Mouse (Mus musculus) myocyte (in vitro differentiated cells): ENCODE measurements around the gene Ppm1n. TPM values are rescaled to one million over a fixed set of nuclear protein-coding genes. Genes with fewer than 3 reads are reported as not detected.

Experiments used
- H3K27me3 ChIP-seq: one replicate; pipeline ENCODE4 v1.6.1; 2011; ENCODE audit not compliant: control insufficient read depth, insufficient read depth, insufficient read length
- H3K36me3 ChIP-seq: one replicate; pipeline ENCODE4 v1.6.1; 2011; ENCODE audit not compliant: control insufficient read depth, insufficient read depth
- H3K4me2 ChIP-seq: one replicate; pipeline ENCODE4 v1.6.1; 2011; ENCODE audit warnings: low read depth, control low read depth
- H3K4me3 ChIP-seq: one replicate; pipeline ENCODE4 v1.5.1; 2011; ENCODE audit warnings: mild to moderate bottlenecking, control low read depth, moderate library complexity
- H3K79me2 ChIP-seq: one replicate; pipeline ENCODE4 v1.6.1; 2011; ENCODE audit not compliant: control insufficient read depth, insufficient read depth
- H3ac ChIP-seq: one replicate; pipeline ENCODE4 v1.6.1; 2011; ENCODE audit not compliant: control insufficient read depth, insufficient read length
- CEBPB ChIP-seq: IDR thresholded peaks from 2 replicates; pipeline ENCODE4 v1.6.1; 2011; ENCODE audit warnings: mild to moderate bottlenecking, moderate library complexity; ENCODE audit not compliant: poor library complexity, insufficient read depth, severe bottlenecking
- E2F4 ChIP-seq: IDR thresholded peaks from one replicate; pipeline ENCODE4 v1.6.1; 2011; ENCODE audit warnings: mild to moderate bottlenecking, control low read depth, moderate library complexity; ENCODE audit not compliant: insufficient read depth
- MAX ChIP-seq: IDR thresholded peaks from one replicate; pipeline ENCODE4 v1.6.1; 2011; ENCODE audit warnings: low read depth, mild to moderate bottlenecking, control low read depth
- MYOD1 ChIP-seq, 3 experiments: IDR thresholded peaks; one replicate each; pipeline ENCODE4 v1.6.1; 2011; ENCODE audit warnings: control low read depth in 2 of 3, low read depth in 2 of 3, mild to moderate bottlenecking in 2 of 3, moderate library complexity in 1 of 3; ENCODE audit not compliant: insufficient read length in 2 of 3, control insufficient read depth in 1 of 3
- MYOG ChIP-seq, 3 experiments: IDR thresholded peaks; one replicate each; pipeline ENCODE4 v1.6.1; 2011; ENCODE audit warnings: control low read depth in 2 of 3, low read depth in 2 of 3, mild to moderate bottlenecking in 2 of 3; ENCODE audit not compliant: insufficient read length in 2 of 3, control insufficient read depth in 1 of 3, insufficient read depth in 1 of 3
- POLR2A ChIP-seq: IDR thresholded peaks from one replicate; pipeline ENCODE4 v1.6.1; 2011; ENCODE audit warnings: low read depth, mild to moderate bottlenecking, control low read depth, moderate library complexity; ENCODE audit not compliant: insufficient read length
- POLR2AphosphoS2 ChIP-seq: IDR thresholded peaks from one replicate; pipeline ENCODE4 v1.6.1; 2011; ENCODE audit warnings: low read depth, control low read depth; ENCODE audit not compliant: insufficient read length
- REST ChIP-seq: IDR thresholded peaks from one replicate; pipeline ENCODE4 v1.6.1; 2011; ENCODE audit warnings: mild to moderate bottlenecking, control low read depth, moderate library complexity; ENCODE audit not compliant: insufficient read depth, insufficient read length
- SRF ChIP-seq: IDR thresholded peaks from one replicate; pipeline ENCODE4 v1.6.1; 2011; ENCODE audit warnings: low read depth; ENCODE audit not compliant: control insufficient read depth, insufficient read length
- TCF12 ChIP-seq: IDR thresholded peaks from one replicate; pipeline ENCODE4 v1.6.1; 2011; ENCODE audit warnings: mild to moderate bottlenecking, control low read depth; ENCODE audit not compliant: poor library complexity, insufficient read depth, severe bottlenecking
- TCF3 ChIP-seq: IDR thresholded peaks from one replicate; pipeline ENCODE4 v1.6.1; 2011; ENCODE audit warnings: low read depth, control low read depth; ENCODE audit not compliant: insufficient read length
- USF1 ChIP-seq: IDR thresholded peaks from one replicate; pipeline ENCODE4 v1.6.1; 2011; ENCODE audit warnings: low read depth, mild to moderate bottlenecking, control low read depth, moderate library complexity
- polyA plus RNA-seq: library from polyadenylated mRNA; unstranded; fragments of >200 nt; fragmentation: generic; extraction: Trizol; gene quantifications from one replicate; pipeline ENCODE4 v1.2.1, GENCODE M21; 2012; ENCODE audit warnings: missing spikeins

Gene Ppm1n
- polyA plus RNA-seq, 1 experiment: 0.42 TPM

GRCm38 (mm10) chr7:19246855-19247254 lies 33.0 kb downstream of the Ppm1n start:
- TF ChIP-seq MYOD1 (IDR thresholded peaks at IDR 0.05; ENCODE audit: control insufficient read depth in 1 of 3, insufficient read length in 2 of 3, low read depth in 2 of 3) (no peak), CEBPB (no peak), USF1 (no peak), MYOG (IDR thresholded peaks at IDR 0.05; ENCODE audit: control insufficient read depth in 1 of 3, insufficient read depth in 1 of 3, insufficient read length in 2 of 3, low read depth in 2 of 3) (no peak), TCF12 (no peak), POLR2A (no peak), POLR2AphosphoS2 (no peak), SRF (no peak), TCF3 (no peak)
- H3K36me3 ChIP-seq: no peaks in the 10 kb centered on the region

GRCm38 (mm10) chr7:19245083-19245482 lies 34.8 kb downstream of the Ppm1n start:
- Histone ChIP-seq H3K36me3 (no peaks in the 10 kb centered on the region), H3K4me3 (no peak overlapping the region), H3K27me3 (no peaks in the 10 kb centered on the region), H3K4me2 (no peak overlapping the region), H3ac (no peak overlapping the region), H3K79me2 (peaks cover 19% of the 10 kb centered on the region)
- peak; percentile 2 to 49 (median 8) for TF ChIP-seq MYOG (IDR thresholded peaks at IDR 0.05; ENCODE audit: control insufficient read depth in 1 of 3, insufficient read depth in 1 of 3, insufficient read length in 2 of 3, low read depth in 2 of 3)
- no peak for TF ChIP-seq USF1
- no peak for TF ChIP-seq REST
- no peak for TF ChIP-seq MAX
- TF ChIP-seq TCF12: no peak
- TF ChIP-seq SRF: no peak
- TF ChIP-seq MYOD1 (IDR thresholded peaks at IDR 0.05; ENCODE audit: control insufficient read depth in 1 of 3, insufficient read length in 2 of 3, low read depth in 2 of 3): peak in 1 of 3 experiments; percentile 84
- TF ChIP-seq POLR2AphosphoS2: peak; percentile 5
- TF ChIP-seq E2F4: no peak
- TF ChIP-seq TCF3: no peak

More at GRCm38 (mm10) chr7:19246855-19247254, 33.0 kb downstream of the Ppm1n start:
- Histone ChIP-seq H3ac (no peak overlapping the region), H3K4me3 (no peak overlapping the region), H3K4me2 (no peak overlapping the region), H3K79me2 (peaks cover 15% of the 10 kb centered on the region), H3K27me3 (no peaks in the 10 kb centered on the region)

GRCm38 (mm10) chr7:19243858-19244257 lies 36.0 kb downstream of the Ppm1n start:
- H3K36me3 ChIP-seq: no peaks in the 10 kb centered on the region
- no peak overlapping the region for H3ac ChIP-seq
- no peak overlapping the region for H3K4me3 ChIP-seq

GRCm38 (mm10) chr7:19242005-19242404 lies 37.9 kb downstream of the Ppm1n start:
- Histone ChIP-seq H3ac (no peak overlapping the region), H3K79me2 (peaks cover 19% of the 10 kb centered on the region), H3K36me3 (no peaks in the 10 kb centered on the region), H3K4me2 (no peak overlapping the region), H3K4me3 (no peak overlapping the region), H3K27me3 (no peaks in the 10 kb centered on the region)
- no peak for TF ChIP-seq TCF12
- no peak for TF ChIP-seq MYOG (IDR thresholded peaks at IDR 0.05; ENCODE audit: control insufficient read depth in 1 of 3, insufficient read depth in 1 of 3, insufficient read length in 2 of 3, low read depth in 2 of 3)
- no peak for TF ChIP-seq REST
- no peak for TF ChIP-seq MAX
- no peak for TF ChIP-seq MYOD1 (IDR thresholded peaks at IDR 0.05; ENCODE audit: control insufficient read depth in 1 of 3, insufficient read length in 2 of 3, low read depth in 2 of 3)
- TF ChIP-seq POLR2A: no peak
- TF ChIP-seq TCF3: no peak
- no peak for TF ChIP-seq SRF
- no peak for TF ChIP-seq USF1
- TF ChIP-seq E2F4: no peak
- no peak for TF ChIP-seq POLR2AphosphoS2
- TF ChIP-seq CEBPB: no peak

More at GRCm38 (mm10) chr7:19243858-19244257, 36.0 kb downstream of the Ppm1n start:
- no peak overlapping the region for H3K4me2 ChIP-seq
- H3K79me2 ChIP-seq: peaks cover 19% of the 10 kb centered on the region
- H3K27me3 ChIP-seq: no peaks in the 10 kb centered on the region
- TF ChIP-seq REST: no peak
- TF ChIP-seq SRF: no peak
- TF ChIP-seq TCF3: no peak
- TF ChIP-seq MAX: no peak
- no peak for TF ChIP-seq CEBPB
- no peak for TF ChIP-seq POLR2AphosphoS2
- peak; percentile 42 to 84 (median 65) for TF ChIP-seq MYOD1 (IDR thresholded peaks at IDR 0.05; ENCODE audit: control insufficient read depth in 1 of 3, insufficient read length in 2 of 3, low read depth in 2 of 3)
- no peak for TF ChIP-seq USF1
- TF ChIP-seq POLR2A: no peak
- TF ChIP-seq E2F4: no peak
- peak; percentile 16 to 87 (median 53) for TF ChIP-seq MYOG (IDR thresholded peaks at IDR 0.05; ENCODE audit: control insufficient read depth in 1 of 3, insufficient read depth in 1 of 3, insufficient read length in 2 of 3, low read depth in 2 of 3)
- peak; percentile 28 for TF ChIP-seq TCF12

GRCm38 (mm10) chr7:19240905-19241463 lies 38.9 kb downstream of the Ppm1n start:
- Histone ChIP-seq H3K79me2 (peaks cover 26% of the 10 kb centered on the region), H3ac (no peak overlapping the region), H3K36me3 (no peaks in the 10 kb centered on the region), H3K4me3 (no peak overlapping the region), H3K4me2 (no peak overlapping the region), H3K27me3 (no peaks in the 10 kb centered on the region)
- TF ChIP-seq TCF3: peak; percentile 7
- TF ChIP-seq MAX: no peak
- no peak for TF ChIP-seq SRF
- TF ChIP-seq MYOD1 (IDR thresholded peaks at IDR 0.05; ENCODE audit: control insufficient read depth in 1 of 3, insufficient read length in 2 of 3, low read depth in 2 of 3): peak in 2 of 3 experiments; percentile 0 to 38
- TF ChIP-seq MYOG (IDR thresholded peaks at IDR 0.05; ENCODE audit: control insufficient read depth in 1 of 3, insufficient read depth in 1 of 3, insufficient read length in 2 of 3, low read depth in 2 of 3): peak in 1 of 3 experiments; percentile 63
